Mouse (Mus musculus) heart, postnatal 0 days (tissue): Measurements from ENCODE around the gene Matk. TPM values are rescaled to one million over a fixed set of nuclear protein-coding genes. Genes with fewer than 3 reads are reported as not detected.

Experiments used
- ATAC-seq: fragments of 200-750 bp; cut with Nextera tagmentation; 2 replicates; pipeline ENCODE4 v1.8.0; 2017; ENCODE audit warnings: low read depth, moderate number of reproducible peaks, moderate library complexity; ENCODE audit not compliant: insufficient read depth
- DNase-seq: peaks from one replicate; pipeline ENCODE4 v3.0.0-alpha.2; 2016; ENCODE audit warnings: low spot score
- H3K27ac ChIP-seq: fragments of 300-500 bp; sonication (generic); 2 replicates; pipeline ENCODE4 v1.5.1; 2014; ENCODE audit warnings: low read depth, mild to moderate bottlenecking
- H3K27me3 ChIP-seq: fragments of 300-500 bp; sonication (generic); 2 replicates; pipeline ENCODE4 v1.6.1; 2014; ENCODE audit warnings: low read length, mixed read lengths; ENCODE audit not compliant: control insufficient read depth, insufficient read depth
- H3K36me3 ChIP-seq: fragments of 300-500 bp; sonication (generic); replicated peaks from 2 replicates; pipeline ENCODE4 v1.6.1; 2014; ENCODE audit warnings: low read length, mixed read lengths; ENCODE audit not compliant: control insufficient read depth, insufficient read depth
- H3K4me1 ChIP-seq: fragments of 300-500 bp; sonication (generic); 2 replicates; pipeline ENCODE4 v1.6.1; 2014; ENCODE audit warnings: antibody characterized with exemption; ENCODE audit not compliant: control insufficient read depth, insufficient read depth
- H3K4me2 ChIP-seq: fragments of 300-500 bp; sonication (generic); 2 replicates; pipeline ENCODE4 v1.6.1; 2014; ENCODE audit warnings: low read depth, mild to moderate bottlenecking, low read length, moderate library complexity
- H3K4me3 ChIP-seq: fragments of 300-500 bp; sonication (generic); 2 replicates; pipeline ENCODE4 v1.5.1; 2014; ENCODE audit warnings: low read depth, low read length
- H3K9ac ChIP-seq: fragments of 300-500 bp; sonication (generic); replicated peaks from 2 replicates; pipeline ENCODE4 v1.6.1; 2014; ENCODE audit warnings: low read depth, low read length, mixed read lengths
- H3K9me3 ChIP-seq: fragments of 300-500 bp; sonication (generic); replicated peaks from 2 replicates; pipeline ENCODE4 v1.6.1; 2016; ENCODE audit warnings: low read length; ENCODE audit not compliant: control insufficient read depth
- CTCF ChIP-seq: IDR thresholded peaks from 2 replicates; pipeline ENCODE4 v1.5.1; 2016; ENCODE audit warnings: antibody characterized with exemption, control low read depth, low read depth
- EP300 ChIP-seq: IDR thresholded peaks from 2 replicates; pipeline ENCODE4 v1.6.1; 2016; ENCODE audit warnings: antibody characterized with exemption, low read depth
- WGBS: fragments of 180-500 bp; shearing (Covaris S2); extraction: QIAGEN DNeasy Blood & Tissue Kit; methylation state at CpG from one replicate; pipeline ENCODE4 v1.1.7; 2014; 5-methylcytosine and 5-hydroxymethylcytosine counted together
- polyA plus RNA-seq: library from polyadenylated mRNA; unstranded; fragments of >200 nt; fragmentation: Nextera tagmentation; extraction: Ambion mirVana; gene quantifications from 2 replicates; pipeline ENCODE4 v1.2.1, GENCODE M21; 2015
- total RNA-seq: library from RNA; depleted of rRNA; stranded (reverse); fragments of >200 nt; gene quantifications from 2 replicates; pipeline ENCODE4 v1.2.3, GENCODE M21; 2014; ENCODE audit warnings: low replicate concordance

The Matk gene
- total and polyA plus RNA-seq, 2 experiments from 2014 or later = 0.31 to 0.42 TPM

DNA sequence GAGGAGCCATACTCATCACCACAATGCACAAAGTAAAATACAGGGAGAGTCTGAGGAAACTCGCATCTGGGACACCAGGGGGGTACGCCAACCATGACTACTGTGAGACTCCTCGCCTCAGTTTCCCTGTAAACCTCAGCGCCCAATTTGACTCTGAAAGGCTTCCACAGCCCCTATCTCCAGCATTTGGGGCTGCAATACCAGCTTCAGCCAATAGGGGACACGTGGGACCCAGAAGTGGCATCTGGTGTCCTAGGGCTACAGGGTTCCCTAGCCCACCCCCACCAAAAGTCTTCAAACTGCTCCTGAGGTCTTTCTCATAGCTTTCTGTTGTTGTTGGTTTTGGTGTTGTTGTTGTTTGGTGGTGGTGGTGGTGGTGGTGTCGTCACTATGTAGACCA is 35.9 kb downstream of the Matk start:
- 0 out of 2 replicates have a peak, but pooled peaks cover 9% of the 10 kb centered on the region for H3K4me1 ChIP-seq
- no peak overlapping the region for H3K4me2 ChIP-seq
- no peak for ATAC-seq
- peaks cover 32% of the 10 kb centered on the region for H3K27me3 ChIP-seq
- no peaks in the 10 kb centered on the region for H3K9me3 ChIP-seq
- no peaks in the 10 kb centered on the region for H3K36me3 ChIP-seq
- no peak overlapping the region for H3K27ac ChIP-seq
- TF ChIP-seq EP300 = no peak
- peak; percentile 42 for TF ChIP-seq CTCF
- DNase-seq = no peak
- no peak overlapping the region for H3K4me3 ChIP-seq
- no peak overlapping the region for H3K9ac ChIP-seq
- 36% methylated on average over 6 of the region's 6 CpGs for WGBS

DNA sequence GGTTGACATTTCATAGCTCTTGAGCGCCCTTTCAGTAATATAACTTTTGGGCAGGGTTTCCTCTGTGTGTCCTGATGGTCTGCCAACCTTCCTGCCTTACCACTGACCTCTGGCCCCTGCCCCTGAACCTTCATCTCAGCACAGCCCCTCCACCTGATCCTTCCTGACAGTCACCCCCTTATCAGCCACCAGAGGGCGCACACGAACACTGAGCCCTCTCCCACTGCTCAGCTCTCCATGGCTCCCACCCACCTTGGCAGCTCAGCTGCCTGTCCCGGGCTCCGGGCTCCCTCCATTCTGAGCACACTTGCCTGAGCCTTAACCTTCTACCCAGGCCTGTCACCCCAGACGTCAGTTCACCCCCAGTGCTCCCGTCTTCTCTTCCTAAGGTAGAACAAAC is 36.5 kb downstream of the Matk start:
- Histone ChIP-seq H3K27me3 (peaks cover 26% of the 10 kb centered on the region), H3K4me2 (no peak overlapping the region), H3K36me3 (no peaks in the 10 kb centered on the region), H3K27ac (no peak overlapping the region), H3K4me1 (0 out of 2 replicates have a peak, but pooled peaks cover 16% of the 10 kb centered on the region), H3K9ac (no peak overlapping the region), H3K9me3 (no peaks in the 10 kb centered on the region), H3K4me3 (no peak overlapping the region)
- DNase-seq (peak; percentile 72), ATAC-seq (no peak)
- WGBS = 3% methylated on average over 7 of the region's 7 CpGs
- TF ChIP-seq CTCF (peak; percentile 88), EP300 (no peak)

DNA sequence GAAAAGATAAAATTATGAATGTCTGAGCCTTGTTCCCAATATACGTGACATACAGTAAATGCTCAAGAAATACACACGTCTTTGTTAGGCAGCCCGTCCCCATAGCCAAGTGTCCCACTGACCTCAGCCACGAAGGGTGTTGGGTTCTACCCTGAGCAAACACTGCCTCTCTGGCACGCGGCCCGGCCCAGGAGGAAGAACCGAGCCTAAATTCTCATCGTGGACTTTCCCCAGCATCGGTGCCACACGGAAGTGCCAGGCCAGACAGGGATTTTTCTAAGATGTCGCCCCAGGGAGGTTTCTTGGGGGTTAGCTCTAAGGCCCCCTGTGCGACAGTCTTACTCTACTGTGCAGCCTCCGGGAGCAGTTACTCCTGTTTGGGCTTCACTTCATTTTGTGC is 37.1 kb downstream of the Matk start:
- TF ChIP-seq CTCF (no peak), EP300 (no peak)
- no peaks in the 10 kb centered on the region for H3K36me3 ChIP-seq
- no peak for DNase-seq
- H3K4me2 ChIP-seq = no peak overlapping the region
- H3K4me1 ChIP-seq = peaks cover 20% of the 10 kb centered on the region; the same call in 1 of the 2 replicates
- no peaks in the 10 kb centered on the region for H3K9me3 ChIP-seq
- WGBS = 58% methylated on average over 14 of the region's 14 CpGs
- H3K27me3 ChIP-seq = peaks cover 21% of the 10 kb centered on the region
- H3K9ac ChIP-seq = no peak overlapping the region
- H3K27ac ChIP-seq = no peak overlapping the region
- ATAC-seq = no peak
- H3K4me3 ChIP-seq = no peak overlapping the region

DNA sequence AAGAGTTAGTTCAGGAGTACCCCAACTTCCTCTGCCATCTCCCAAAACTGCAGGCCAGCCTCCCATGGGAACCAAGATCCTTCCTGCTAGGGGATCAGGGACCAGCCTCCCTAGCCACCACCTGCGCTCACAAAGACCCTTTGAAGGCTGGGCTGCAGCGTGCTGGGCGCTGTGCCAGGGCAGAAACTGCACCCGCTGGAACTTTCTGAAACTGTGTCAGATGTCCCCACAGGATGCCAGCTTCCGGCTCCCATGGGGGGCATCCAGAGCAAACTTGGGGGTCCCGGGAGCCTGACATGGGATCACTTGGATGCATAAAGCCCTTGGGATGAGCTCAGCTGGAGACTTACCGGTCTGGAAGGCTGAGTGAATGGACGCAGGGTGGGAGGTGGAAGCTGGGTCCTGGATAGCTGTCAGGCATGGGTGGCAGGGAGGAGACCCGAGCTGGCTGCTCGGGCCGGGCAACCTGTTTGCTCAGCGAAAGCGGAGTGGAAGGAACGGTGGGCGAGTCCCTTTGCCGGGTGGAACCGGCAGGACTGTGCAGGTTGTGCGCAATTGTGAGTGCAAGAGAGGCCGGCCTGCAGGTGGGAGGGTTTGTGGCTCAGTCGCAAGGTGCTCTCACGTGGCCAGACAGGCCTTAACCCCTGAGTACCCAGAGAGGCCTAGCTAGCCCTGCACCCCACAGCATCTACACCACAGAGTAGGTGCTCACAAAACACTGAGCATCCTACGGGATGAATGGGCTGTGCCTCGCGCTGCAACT is 38.1 kb downstream of the Matk start:
- no peak overlapping the region for H3K4me3 ChIP-seq
- no peak overlapping the region for H3K27ac ChIP-seq
- no peak for DNase-seq
- no peak overlapping the region for H3K9ac ChIP-seq
- 25% methylated on average over 24 of the region's 24 CpGs for WGBS
- H3K9me3 ChIP-seq = no peaks in the 10 kb centered on the region
- no peaks in the 10 kb centered on the region for H3K36me3 ChIP-seq
- no peak for ATAC-seq
- H3K4me2 ChIP-seq = no peak overlapping the region; the same call in 1 of the 2 replicates
- TF ChIP-seq EP300 (no peak), CTCF (no peak)
- peaks cover 21% of the 10 kb centered on the region; the same call in 1 of the 2 replicates for H3K4me1 ChIP-seq
- H3K27me3 ChIP-seq = peaks cover 13% of the 10 kb centered on the region; the same call in 1 of the 2 replicates

DNA sequence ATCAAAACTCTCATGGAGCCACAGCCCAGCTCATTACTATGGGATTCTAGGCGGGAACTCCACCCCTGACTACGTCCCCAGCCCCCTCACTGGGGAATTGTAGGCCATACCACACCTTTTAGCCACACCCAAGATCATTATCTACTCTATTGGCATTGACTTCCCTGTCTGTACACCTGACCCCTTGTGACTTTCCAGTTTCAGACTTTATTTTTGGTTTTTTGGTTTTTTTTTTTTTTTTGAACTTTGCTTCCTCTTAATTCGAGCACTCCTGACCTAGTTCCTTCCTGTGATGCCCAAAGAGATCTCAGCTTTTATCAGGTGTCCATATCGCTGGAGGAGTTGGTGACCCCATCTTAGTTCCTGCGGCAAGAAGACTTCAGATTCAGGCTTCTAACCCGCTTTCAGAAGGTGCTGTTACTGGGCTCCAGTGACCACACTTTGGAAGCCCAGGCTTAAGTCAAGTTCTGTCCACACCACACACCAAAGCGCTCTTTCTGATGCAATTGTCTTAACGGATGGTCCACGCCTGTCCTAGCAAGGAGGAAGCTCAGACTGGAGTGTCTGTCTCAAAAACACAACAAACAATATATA is 38.9 kb downstream of the Matk start, which contains the start of gene Tjp3:
Tjp3 (minus strand) TSS at position 71 of the 594 bp plus-strand sequence.
- TF ChIP-seq EP300 (no peak), CTCF (no peak)
- no peak within 1 kb of the TSS for H3K4me3 ChIP-seq
- no peak for DNase-seq
- H3K4me2 ChIP-seq = no peak within 1 kb of the TSS; the same call in 1 of the 2 replicates
- H3K36me3 ChIP-seq = no peaks in the 10 kb centered on the region
- no peak within 1 kb of the TSS for H3K27ac ChIP-seq
- 71% methylated on average over 9 of the region's 9 CpGs for WGBS
- ATAC-seq = no peak
- H3K27me3 ChIP-seq = peaks cover 13% of the 10 kb centered on the region; the same call in 1 of the 2 replicates
- no peak within 1 kb of the TSS for H3K9ac ChIP-seq
- no peaks in the 10 kb centered on the region for H3K9me3 ChIP-seq
- H3K4me1 ChIP-seq = peaks cover 21% of the 10 kb centered on the region; the same call in 1 of the 2 replicates
